Mouse (Mus musculus) naive thymus-derived CD4-positive, alpha-beta T cell, adult 2 months (primary cell): Measurements from ENCODE around the gene Eif4e.
"Not testable (repeated sequence)": the region's sequence is repeated elsewhere in the genome, so short reads cannot be mapped to it uniquely, and the experiment has no call there.

ENCODE experiments used
- DNase-seq: peaks from one replicate; pipeline ENCODE4 v3.0.0-alpha.2; 2011; ENCODE audit warnings: low read depth

The Eif4e gene

DNA sequence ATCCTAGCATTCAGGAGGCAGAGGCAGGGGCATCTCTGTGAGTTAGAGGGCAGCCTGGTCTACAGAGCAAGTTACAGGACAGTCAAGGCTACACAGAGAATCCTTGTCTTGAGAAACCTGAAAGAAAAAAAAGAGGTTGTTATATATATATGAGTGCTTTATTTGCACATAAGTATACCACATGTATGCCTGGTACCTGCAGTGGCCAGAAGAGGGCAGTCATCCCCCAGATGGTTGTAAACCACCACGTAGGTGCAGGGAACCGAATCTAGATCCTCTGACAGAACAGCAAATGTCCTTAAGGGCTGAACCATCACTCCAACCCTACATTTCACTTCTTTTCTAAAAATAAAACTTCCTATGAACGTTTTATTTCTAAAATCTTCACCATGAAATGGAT is 8.1 kb upstream of the Eif4e start:
- DNase-seq, result peak; percentile 67

DNA sequence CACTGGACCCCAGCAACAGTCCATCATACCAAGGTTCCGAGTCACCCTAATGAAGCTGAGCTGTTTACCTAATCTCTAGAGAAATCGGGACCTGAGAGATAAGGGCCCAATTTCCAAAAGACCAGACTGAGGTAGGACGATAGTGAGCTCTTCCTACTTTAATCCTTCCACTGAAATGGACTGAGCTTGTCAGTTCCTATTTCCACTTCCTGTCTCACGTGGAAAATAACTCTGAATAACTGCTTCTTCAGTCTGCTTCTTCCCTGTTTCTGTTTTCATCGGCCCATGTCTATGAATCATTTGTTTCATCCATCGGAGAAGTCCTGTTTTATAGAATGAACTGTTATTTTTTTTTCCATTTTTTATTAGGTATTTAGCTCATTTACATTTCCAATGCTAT is 6.8 kb upstream of the Eif4e start:
- no peak for DNase-seq

DNA sequence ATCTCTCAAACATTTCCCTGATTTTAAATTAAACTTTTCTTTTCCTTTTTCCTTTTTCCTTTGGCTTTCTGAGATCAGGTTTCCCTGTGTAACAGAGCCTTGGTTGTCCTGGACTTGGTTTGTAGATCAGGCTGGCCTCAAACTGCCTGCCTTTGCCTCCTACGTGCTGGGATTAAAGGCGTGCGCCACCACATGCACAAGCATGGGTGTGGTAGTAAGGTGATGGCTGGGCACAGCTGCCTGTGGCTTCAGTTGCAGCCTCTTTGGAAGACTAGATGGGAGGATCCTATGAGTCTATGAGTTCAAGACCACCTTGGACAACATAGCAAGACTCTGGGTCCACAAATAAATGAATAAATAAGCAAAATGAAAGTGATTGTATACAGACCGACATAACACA is 2.0 kb upstream of the Eif4e start:
- DNase-seq, result no peak

DNA sequence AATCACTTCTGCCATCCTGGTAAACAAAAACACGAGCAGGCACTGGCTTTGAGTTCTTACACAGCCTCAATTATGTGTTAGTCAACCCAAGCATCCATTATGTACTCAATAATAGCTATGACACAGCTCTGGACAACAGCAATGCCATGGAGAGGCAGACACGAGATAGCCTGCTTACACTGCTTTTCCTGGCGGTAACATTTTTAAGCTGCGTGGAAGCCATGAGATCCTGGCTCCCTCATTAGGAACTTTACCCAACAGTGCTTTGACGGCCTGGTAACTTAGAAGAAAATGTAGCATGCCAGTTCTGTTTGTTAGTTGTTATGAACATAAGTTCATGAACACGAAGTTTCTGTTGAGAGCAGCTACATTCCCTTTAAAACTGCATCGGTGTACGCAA is 485 bp upstream of the Eif4e start:
- DNase-seq, result peak; percentile 22

DNA sequence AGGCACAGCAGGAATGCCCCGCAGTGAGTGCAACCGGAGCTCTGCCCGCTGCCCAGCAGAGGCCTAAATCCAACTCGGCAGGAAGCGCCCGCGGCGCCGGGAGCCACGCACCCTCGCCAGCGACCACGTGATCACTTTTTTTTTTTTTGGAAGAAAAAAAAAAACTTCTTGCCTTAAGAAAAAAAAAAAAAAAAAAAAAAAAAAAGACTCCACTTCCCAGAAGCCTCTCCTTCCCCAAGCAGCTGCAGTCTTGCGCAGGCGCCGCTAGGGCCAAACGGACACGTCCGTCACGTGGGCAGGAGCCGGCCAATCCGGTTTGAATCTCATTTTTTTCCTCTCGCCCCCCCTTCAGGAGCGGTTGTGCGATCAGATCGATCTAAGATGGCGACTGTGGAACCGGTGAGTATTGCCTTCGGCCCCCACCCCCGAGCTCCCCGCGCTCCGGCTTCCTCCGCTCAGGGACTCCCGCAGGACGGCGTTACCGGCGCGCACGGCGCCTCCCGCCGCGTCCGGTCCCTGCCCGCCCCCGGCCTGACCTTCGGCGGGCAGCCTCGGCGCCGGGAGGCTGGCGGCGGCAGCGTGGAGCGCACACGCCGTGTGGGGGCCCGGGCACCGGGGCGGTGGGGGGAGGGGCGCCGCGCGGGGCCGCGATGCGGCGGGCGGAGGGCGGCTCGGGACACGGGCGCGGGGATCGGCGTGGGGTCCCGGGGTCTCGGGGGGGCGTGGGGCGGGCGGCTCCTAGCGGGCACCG is 1.1 kb downstream of the Eif4e start:
- peak; percentile 98 for DNase-seq

DNA sequence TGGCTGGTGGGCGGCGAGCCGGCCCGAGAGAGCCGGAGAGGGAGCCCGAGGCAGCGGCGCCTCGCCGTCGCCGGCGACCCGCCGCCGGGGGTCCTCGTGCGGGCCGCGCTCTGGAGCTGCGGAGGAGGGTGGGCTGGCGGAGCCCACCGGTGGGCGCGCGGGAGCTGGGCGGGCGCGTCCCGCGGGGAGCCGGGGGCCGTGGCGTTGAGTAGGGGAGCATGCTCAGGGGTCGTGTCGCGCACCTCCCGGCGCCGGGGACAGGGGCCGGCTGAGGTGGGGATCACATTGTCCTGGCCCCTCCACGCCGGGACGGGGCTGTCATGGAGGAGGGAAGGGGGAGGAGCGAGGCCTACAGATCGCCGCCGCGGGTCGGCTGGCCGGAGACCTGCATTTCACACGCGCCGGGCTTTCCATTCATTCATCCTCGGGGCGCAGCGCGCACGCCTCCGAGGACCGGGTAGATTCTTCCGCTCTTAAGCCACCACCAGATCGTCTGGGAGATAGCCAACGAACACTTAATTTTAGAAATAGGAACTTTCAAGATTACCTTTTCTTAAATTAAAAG is 1.8 kb downstream of the Eif4e start:
- peak; percentile 51 for DNase-seq

DNA sequence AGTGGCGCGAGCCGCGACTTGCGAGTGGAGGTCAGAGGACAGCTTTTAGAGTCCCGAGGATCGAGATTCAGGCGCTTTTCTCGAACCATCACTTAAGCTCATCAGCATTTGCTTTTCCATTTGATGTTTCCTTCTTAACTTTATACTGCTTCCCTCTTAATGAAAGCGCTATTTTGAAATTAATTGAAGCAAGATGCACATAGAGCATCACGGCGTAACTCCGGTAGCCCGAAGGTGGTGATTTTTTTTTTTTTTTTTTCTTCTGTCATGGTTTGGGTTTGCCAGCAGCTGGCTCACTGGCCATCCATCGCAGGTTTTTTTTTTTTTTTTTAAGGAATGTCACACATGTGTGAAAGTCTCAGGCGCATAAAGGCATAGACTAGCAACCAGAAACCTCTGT is 2.3 kb downstream of the Eif4e start:
- no peak for DNase-seq

DNA sequence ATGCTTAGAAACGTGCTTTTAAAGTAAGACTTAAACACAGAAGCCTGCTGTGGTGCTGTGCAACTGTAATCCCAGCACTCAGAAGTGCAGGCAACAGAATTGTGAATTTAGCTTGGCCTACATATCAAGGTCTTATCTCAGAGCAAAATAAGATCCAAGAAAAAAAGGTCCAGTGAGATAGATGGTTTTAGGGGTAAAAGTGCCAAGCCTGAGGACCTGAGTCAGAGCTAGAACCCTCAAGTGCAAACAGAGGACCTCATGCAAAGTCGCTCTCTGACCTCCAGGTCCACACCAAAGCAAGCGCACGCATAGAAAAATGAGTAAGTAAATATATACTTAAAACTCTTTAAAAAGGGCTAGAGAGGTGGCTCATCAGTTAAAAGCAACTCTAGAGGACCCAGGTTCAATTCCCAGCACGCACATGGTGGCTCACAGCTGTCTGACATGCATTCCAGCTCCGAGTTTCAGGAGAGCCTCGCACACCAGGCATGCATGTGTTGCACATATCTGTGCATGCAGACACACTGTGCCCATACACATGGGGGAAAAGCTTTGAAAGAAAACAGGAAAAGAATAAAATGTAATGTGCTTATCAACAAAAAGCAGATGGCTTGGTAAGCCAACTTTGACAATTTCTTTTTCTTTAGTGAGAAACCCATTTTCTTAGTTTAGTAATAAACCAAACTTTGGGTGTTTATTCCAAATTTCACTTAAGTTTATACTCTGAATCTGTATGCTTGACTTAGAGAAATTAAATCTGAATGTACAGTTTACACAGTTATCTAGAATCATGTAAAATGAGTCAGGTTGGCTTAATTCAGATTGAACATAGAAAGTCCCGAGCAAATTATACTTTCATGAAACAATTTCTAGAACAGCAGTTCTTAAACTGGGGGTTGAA is 4.8 kb downstream of the Eif4e start:
- DNase-seq, result no peak

DNA sequence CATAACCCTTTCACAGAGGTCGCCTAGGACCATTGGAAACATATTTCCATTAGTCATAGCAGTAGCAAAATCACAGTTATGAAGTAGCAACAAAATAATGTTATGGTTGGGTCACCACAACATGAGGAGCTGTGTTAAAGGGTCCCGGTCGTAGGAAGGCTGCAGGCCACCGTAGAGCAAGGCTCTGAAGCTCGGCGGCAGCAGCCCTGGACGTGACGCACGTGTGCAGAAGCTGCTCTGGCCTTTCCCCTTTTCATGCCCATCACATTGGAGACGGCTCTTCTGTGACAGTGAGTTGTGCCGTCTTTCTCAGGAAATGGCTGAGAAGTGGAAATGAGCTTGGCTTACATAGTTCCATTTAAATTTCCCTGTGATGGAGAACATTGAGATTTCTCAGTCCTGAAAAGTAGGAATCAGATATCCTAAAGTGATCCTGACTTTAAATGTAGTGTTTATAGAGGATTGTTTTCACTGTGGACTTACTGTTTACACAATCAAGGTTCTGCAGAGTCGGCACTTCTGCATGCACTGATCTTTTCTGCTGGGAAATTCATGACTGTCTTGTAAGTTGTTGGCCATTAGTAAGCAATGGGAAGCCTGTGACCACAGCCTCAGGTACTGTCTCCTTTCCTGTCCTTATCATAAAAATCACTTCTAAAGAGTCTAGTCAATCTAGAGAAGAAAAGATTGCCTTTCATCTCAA is 5.7 kb downstream of the Eif4e start:
- DNase-seq, result no peak

DNA sequence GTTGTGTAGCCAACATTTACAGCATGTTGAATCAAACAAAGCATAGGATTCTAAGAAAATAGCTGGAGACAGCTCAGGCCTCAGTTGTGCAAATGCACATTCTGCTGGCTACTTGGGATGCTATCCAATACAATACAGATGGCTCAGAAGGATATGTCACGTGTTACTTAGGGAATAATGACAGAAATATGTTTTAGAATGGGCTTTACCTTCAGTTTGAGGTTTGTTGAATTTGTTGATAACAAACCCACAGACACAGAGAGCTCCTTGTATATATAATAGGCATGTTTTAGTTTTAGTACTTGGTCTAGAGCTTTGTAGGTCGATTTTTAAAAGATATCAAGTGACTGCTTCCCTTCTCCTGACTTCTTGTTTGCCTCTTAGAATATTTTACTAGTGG is 6.8 kb downstream of the Eif4e start:
- no peak for DNase-seq

DNA sequence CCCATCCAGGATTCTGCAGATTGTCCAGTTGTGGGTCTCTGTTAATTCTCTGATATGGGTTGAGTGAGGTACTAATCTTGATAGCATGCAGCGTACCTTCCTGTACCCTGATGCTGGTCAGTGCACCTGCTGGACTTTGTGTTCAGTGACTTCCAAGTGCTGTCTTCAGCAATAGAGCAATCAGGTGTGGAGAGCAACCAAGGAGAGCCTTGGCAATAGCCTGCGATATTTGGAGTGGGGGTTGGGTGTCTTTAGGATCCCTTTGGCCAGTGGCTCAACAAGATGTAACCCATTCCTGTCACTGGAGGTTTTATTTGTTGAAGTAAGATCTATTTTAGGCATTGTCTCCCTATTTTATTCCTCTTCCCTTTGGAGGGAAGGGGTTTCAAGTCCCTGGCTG is 10.1 kb downstream of the Eif4e start:
- DNase-seq, result no peak

DNA sequence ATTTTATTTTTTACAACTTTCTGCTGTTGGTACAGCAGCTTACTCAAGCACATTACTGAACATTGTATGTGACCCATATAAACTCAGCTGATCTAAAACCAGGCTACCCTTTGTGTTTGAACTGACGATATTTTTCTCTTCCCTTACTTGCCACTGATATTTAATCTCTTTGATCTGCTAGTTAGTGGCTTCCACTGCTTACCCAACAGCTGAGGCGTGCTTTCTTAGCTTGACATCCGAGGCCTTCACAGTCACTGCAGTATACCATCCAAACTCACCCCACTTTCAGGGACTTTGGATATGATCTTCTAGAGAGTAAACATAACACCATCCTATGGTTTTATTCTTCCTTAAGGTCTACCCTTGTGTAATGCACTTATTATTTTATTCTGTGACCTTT is 16.6 kb downstream of the Eif4e start:
- peak; percentile 42 for DNase-seq

DNA sequence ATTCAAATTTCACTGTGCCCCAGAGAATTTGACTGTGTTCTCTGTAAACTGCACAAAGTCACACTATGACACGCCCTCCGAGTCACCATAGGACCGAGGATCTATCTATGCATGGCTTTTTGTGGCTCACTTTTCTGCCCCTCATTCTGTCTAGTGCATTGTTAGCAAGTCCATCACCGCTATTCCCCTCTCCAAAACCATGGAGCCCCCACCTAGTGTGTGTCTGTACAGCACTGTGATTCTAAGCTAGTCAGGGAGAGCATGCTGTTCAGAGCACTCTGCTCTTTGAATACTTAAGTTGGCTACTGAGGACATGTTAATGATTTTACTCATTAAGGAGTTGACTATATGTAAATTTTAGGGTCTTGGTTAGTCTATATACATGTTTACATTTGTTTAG is 18.1 kb downstream of the Eif4e start:
- DNase-seq, result no peak

DNA sequence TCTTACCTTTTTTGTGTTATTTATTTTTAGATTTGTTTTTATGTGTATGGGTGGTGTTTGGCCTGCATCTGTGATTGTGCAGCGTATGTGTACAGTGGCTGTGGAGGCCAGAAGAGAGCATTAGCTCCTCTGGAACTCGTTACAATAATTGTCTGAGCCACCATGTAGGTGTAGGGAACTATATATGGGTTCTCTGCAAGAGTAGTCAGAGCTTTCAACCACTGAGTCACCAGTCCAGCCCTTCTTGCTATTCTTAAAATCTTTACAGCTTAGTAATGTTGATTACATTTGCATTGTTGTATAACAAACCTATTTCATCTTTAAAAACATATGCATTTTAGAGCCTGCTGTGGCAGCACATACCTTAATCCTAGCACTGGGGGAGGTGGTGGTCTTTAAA is 20.7 kb downstream of the Eif4e start:
- no peak for DNase-seq

DNA sequence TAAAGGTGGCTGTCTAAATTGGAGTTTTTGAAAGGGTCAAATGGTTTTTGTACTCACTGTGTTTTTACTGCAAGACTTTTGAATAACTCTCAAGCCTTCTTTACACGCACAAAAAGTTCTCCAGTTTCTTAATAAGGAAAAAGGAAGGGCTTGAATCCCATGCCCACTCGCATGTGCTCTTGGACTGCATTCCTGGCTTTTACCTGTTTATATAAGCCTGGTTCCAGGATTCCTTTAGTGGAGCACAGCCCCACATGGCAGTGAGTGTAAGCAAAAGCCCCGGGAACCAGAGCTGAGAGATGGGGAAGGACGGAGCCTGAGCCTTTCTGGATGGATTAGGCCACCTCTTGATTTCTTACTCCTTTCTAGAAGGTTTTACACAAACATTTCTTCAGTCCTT is 23.1 kb downstream of the Eif4e start:
- DNase-seq, result no peak

DNA sequence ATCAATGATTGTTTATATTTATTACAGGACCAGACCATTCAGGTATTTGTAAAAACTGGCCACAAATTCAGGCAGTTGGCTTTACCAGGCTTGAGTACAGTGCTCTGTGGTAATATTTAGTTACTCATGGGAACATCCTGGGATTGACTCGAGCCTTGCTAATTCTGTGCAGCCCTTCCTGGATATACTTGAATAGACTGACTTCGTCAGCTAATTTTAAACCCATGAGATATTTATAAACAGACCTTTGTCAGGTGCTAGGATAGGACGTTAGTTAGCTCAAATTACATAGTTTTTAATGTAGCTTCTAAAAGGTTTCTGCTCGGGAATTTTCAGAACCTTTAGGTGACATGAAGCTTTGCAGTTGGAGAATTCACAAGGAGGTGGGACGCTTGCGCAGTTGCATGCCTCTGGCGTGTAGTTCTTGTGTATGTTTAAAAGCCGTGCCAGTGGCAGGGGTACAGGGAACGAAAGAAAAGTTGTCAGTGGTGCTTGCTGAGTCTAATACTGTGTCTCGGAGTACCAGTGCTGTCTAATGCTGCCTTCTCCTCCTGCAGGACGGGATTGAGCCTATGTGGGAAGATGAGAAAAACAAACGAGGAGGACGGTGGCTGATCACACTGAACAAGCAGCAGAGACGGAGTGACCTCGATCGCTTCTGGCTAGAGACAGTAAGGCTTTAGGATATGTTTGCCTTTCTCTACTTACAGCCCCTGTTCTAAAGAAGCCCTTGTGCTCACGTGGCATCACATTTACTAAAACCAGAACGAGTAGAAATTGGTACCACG is 24.6 kb downstream of the Eif4e start:
- no peak for DNase-seq

DNA sequence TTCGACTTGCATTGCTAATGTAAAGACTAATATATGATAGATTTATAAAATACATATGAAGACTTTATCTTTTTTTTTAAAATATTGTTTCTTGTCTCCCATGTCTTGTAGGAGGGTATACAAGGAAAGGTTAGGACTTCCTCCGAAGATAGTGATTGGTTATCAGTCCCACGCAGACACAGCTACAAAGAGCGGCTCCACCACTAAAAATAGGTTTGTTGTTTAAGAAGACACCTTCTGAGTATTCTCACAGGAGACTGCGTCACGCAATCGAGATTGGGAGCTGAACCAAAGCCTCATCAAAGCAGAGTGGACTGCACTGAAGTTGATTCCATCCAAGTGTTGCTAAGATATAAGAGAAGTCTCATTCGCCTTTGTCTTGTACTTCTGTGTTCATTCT is 29.3 kb downstream of the Eif4e start:
- not testable (repeated sequence) for DNase-seq

DNA sequence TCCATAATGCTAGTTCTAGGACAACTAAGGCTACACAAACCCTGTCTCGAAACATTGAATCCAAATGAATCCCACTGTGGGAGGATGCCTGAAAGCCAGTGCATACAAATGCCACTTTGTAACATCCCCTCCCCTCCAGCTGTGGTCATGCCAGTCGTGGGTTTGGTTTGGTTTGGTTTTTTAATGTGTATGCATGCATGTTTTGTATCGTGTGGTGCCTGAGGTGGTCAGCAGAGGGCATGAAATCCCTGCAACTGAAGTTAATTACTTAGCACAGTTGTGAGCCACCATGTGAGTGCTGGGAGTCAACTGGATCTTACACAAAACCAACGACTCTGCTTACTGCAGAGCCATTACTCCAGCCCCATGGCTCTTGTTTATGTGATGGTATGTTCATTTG is 32.5 kb downstream of the Eif4e start:
- DNase-seq, result no peak

DNA sequence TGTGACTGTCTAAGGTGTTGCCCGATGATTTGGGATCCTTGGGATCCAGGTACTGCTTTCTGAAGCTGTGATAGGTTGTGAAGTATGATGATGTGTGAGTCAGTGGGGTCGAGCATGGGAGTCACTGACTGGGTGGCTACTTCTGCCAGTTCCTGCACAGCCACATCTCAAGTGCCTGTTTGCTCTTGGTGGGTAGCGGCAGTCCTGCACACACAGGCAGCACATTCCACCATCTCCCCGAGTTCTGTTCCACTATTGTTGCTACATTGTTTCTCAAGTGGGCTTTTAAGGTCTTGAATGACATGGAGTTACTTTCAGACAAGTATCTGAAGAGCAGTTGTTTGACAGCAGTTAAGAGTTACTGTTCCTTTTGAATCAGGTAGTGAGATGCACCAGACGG is 34.3 kb downstream of the Eif4e start:
- DNase-seq, result no peak

DNA sequence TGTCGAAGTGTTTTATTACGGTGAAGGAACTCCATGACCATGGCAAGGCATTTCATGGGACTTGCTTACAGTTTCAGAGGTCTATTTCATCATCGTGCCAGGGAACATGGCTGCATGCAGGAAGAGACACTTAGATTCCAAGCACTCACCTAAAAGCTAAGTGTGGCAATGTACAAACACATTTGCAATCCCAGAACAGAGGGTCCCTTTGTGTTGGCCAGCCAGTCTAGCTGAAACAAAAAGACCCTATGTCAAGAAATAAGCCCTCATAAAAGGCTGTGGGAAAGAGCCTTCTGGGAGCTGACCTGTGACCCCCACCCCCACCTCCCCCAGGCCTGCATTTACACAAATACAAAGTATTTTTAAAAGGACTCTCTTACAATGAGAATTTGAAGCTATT is 34.9 kb downstream of the Eif4e start:
- no peak for DNase-seq

DNA sequence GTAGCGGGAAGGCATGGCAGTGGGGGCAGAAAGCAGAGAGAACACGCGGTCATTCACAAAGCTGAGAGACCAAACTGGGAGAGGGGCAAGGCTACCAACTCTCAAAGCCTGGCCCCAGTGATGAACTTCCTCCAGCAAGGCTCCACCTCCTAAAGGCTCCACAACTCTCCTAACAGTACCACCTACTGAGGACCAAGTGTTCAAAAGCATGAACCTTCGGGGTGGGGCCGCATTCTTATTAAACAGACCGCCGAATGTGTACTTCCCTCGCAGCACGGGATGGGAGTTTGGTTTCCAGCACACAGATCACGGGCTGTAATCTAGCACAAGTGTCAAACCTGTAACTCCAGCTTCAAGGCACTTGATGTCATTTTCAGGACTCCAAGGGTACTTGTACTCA is 52.9 kb downstream of the Eif4e start:
- no peak for DNase-seq

DNA sequence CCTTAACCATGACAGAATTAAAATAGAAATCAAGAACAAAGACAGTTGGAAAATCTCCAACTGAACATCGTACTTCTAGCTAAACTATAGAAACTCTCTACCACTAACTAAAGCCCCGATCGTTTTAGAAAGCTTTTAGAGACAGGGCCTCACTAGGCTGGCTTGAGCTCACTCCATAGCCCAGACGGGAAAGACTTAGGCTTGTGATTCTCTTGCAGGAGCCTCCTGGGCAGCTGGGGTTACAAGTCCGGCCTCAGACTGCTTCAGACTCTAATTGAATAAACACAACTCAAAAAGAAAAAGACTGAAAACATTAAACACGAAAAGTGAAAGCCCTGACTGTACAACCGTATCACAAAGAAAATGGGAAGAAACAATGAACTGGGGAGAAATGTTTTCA is 60.2 kb downstream of the Eif4e start:
- DNase-seq, result no peak
